Mouse (Mus musculus) forebrain, embryonic 14.5 days (tissue): Measurements from ENCODE around the gene Grik2. TPM values are rescaled to one million over a fixed set of nuclear protein-coding genes. Genes with fewer than 3 reads are reported as not detected.
A peak's percentile ranks its signal among the peaks of the same experiment; 100 is the strongest.
"Not testable (repeated sequence)": the region's sequence is repeated elsewhere in the genome, so short reads cannot be mapped to it uniquely, and the experiment has no call there.

Source experiments
- ATAC-seq: fragments of 200-750 bp; cut with Nextera tagmentation; 2 replicates; pipeline ENCODE4 v1.8.0; 2017; ENCODE audit warnings: mild to moderate bottlenecking, moderate library complexity
- DNase-seq: peaks from one replicate; pipeline ENCODE4 v3.0.0-alpha.2; 2015; ENCODE audit warnings: low spot score
- H3K27ac ChIP-seq: fragments of 300-500 bp; sonication (generic); 2 replicates; pipeline ENCODE4 v1.5.1; 2014; ENCODE audit warnings: low read depth, mild to moderate bottlenecking, control low read depth, low read length, moderate library complexity
- H3K27me3 ChIP-seq: fragments of 300-500 bp; sonication (generic); replicated peaks from 2 replicates; pipeline ENCODE4 v1.6.1; 2014; ENCODE audit warnings: low read length, control low read depth, mixed read lengths; ENCODE audit not compliant: control insufficient read depth, insufficient read depth
- H3K36me3 ChIP-seq: fragments of 300-500 bp; sonication (generic); 2 replicates; pipeline ENCODE4 v1.6.1; 2014; ENCODE audit warnings: low read length, control low read depth; ENCODE audit not compliant: control insufficient read depth, insufficient read depth
- H3K4me1 ChIP-seq: fragments of 300-500 bp; sonication (generic); 2 replicates; pipeline ENCODE4 v1.6.1; 2014; ENCODE audit warnings: antibody characterized with exemption, low read length, control low read depth; ENCODE audit not compliant: control insufficient read depth, insufficient read depth
- H3K4me2 ChIP-seq: fragments of 300-500 bp; sonication (generic); 2 replicates; pipeline ENCODE4 v1.6.1; 2014; ENCODE audit warnings: mild to moderate bottlenecking, control low read depth, low read length
- H3K4me3 ChIP-seq: fragments of 300-500 bp; sonication (generic); 2 replicates; pipeline ENCODE4 v1.5.1; 2014; ENCODE audit warnings: low read depth, low read length, control low read depth
- H3K9ac ChIP-seq: fragments of 300-500 bp; sonication (generic); 2 replicates; pipeline ENCODE4 v1.6.1; 2014; ENCODE audit warnings: mild to moderate bottlenecking, low read length, control low read depth, moderate library complexity
- H3K9me3 ChIP-seq: fragments of 300-500 bp; sonication (generic); replicated peaks from 2 replicates; pipeline ENCODE4 v1.6.1; 2016; ENCODE audit warnings: low read length, control low read depth, mixed read lengths; ENCODE audit not compliant: control insufficient read depth
- WGBS: fragments of 180-500 bp; shearing (Covaris S2); extraction: QIAGEN DNeasy Blood & Tissue Kit; methylation state at CpG from one replicate; pipeline ENCODE4 v1.1.7; 2014; 5-methylcytosine and 5-hydroxymethylcytosine counted together
- polyA plus RNA-seq: library from polyadenylated mRNA; unstranded; fragments of >200 nt; fragmentation: Nextera tagmentation; extraction: Ambion mirVana; gene quantifications from 2 replicates; pipeline ENCODE4 v1.2.1, GENCODE M21; 2014

The Grik2 gene
- polyA plus RNA-seq, 1 experiment from 2014 or later: 32.8 TPM

GRCm38 (mm10) chr10:49480085-49480749 is 308.3 kb downstream of the Grik2 start:
- no peak overlapping the region for H3K4me2 ChIP-seq
- H3K9me3 ChIP-seq: no peaks in the 10 kb centered on the region
- no peak for DNase-seq
- H3K4me3 ChIP-seq: no peak overlapping the region
- no peaks in the 10 kb centered on the region for H3K36me3 ChIP-seq
- H3K27ac ChIP-seq: no peak overlapping the region
- no peaks in the 10 kb centered on the region for H3K4me1 ChIP-seq
- WGBS: 88% methylated on average over 5 of the region's 5 CpGs
- no peak for ATAC-seq
- no peaks in the 10 kb centered on the region for H3K27me3 ChIP-seq
- H3K9ac ChIP-seq: no peak overlapping the region

DNA sequence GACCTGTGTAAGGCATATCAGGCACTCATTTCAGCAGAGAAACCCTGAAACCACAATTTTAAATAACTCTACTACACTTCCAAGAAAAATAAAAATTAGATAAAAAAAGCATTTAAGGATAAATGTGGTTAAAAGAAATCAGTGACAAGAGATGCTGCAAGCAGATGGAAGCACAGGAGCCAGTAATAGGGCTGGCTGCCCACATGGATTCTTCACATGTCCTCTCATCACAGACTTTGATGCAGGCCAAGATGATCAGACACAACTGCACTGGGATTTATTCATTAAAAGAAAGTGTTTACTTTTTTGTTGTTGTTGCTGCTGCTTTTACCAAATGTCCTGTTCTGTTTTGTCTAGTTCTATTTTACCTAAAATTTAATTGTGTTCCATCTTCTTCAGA is 315.0 kb downstream of the Grik2 start:
- H3K36me3 ChIP-seq: no peaks in the 10 kb centered on the region
- H3K27ac ChIP-seq: no peak overlapping the region
- no peak for ATAC-seq
- H3K27me3 ChIP-seq: no peaks in the 10 kb centered on the region
- H3K4me1 ChIP-seq: no peaks in the 10 kb centered on the region
- H3K4me3 ChIP-seq: no peak overlapping the region
- H3K4me2 ChIP-seq: no peak overlapping the region
- no peak for DNase-seq
- H3K9ac ChIP-seq: no peak overlapping the region
- no peaks in the 10 kb centered on the region for H3K9me3 ChIP-seq

DNA sequence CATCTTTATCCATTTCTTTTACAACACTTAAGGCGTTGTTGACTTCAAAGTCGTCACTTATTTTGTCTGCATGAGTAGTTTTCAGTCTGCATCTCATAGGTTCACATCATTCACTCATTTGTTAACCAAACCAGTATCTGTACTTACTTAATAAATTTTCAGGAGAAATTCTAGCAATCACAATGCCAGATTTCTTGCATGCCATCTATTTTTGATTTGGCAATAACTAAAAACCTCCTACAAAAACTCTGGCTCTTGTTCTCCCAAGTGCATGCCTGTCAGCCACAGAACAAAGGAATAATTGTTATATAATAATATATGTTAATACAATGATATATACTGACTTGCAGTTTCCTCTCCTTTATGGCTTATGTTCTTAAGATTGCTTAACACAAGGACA is 331.8 kb downstream of the Grik2 start:
- Histone ChIP-seq H3K9me3 (no peaks in the 10 kb centered on the region), H3K4me3 (no peak overlapping the region), H3K36me3 (no peaks in the 10 kb centered on the region), H3K4me2 (no peak overlapping the region), H3K27ac (no peak overlapping the region), H3K4me1 (no peaks in the 10 kb centered on the region), H3K9ac (no peak overlapping the region), H3K27me3 (no peaks in the 10 kb centered on the region)
- ATAC-seq (no peak), DNase-seq (no peak)
- 90% methylated on average over 2 of the region's 2 CpGs for WGBS

- H3K27ac ChIP-seq: no peak overlapping the region
- H3K9me3 ChIP-seq: no peaks in the 10 kb centered on the region
- H3K4me1 ChIP-seq: no peaks in the 10 kb centered on the region
- no peaks in the 10 kb centered on the region for H3K27me3 ChIP-seq
- DNase-seq (no peak), ATAC-seq (no peak)
- H3K9ac ChIP-seq: no peak overlapping the region
- no peaks in the 10 kb centered on the region for H3K36me3 ChIP-seq
- H3K4me3 ChIP-seq: no peak overlapping the region
- H3K4me2 ChIP-seq: no peak overlapping the region
These were observed 335.0 kb downstream of the Grik2 start for GRCm38 (mm10) chr10:49453535-49453934.

DNA sequence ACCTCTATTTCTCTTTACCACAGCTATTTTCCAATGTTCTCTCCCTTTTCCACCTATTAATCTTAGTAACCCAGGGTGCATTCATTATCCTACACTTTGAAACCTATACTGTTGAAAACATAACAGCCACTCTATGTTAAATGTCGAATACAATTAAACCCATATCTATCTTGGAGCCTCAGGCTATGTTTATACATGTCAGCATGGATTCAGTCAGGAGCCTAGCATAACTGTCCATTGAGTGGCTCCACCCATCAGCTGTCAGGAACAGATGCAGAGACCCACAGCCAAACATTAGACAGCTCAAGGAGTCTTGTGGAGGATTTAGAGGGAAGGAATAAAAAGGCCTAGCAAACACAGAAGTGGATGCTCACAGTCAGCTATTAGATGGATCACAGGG is 347.2 kb downstream of the Grik2 start:
- no peak overlapping the region for H3K4me3 ChIP-seq
- H3K4me2 ChIP-seq: no peak overlapping the region
- no peak overlapping the region for H3K9ac ChIP-seq
- H3K4me1 ChIP-seq: no peaks in the 10 kb centered on the region
- ATAC-seq (no peak), DNase-seq (no peak)
- H3K9me3 ChIP-seq: no peaks in the 10 kb centered on the region
- no peaks in the 10 kb centered on the region for H3K36me3 ChIP-seq
- no peaks in the 10 kb centered on the region for H3K27me3 ChIP-seq
- 85% methylated on average over 1 of the region's 1 CpGs for WGBS
- H3K27ac ChIP-seq: no peak overlapping the region

DNA sequence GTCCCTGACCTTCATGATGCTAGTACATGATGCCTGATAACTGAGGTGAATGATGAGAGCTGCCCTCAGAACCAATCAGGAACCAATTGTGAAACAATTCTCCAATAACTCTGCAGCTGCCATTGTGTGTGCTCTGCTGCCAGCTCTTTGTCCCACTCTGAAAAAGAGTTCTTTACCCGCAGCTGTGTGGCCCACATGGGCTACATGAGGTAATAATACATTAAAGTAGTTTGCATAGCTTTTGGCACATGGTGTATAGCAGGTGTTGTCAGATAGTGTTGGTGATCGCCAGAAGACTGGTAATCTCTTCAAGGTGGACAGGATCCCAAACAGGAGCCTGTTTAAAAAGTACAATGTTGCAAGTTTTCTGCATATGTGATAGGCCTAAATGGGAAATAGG is 351.5 kb downstream of the Grik2 start:
- no peaks in the 10 kb centered on the region for H3K27me3 ChIP-seq
- peak; percentile 43 for DNase-seq
- no peaks in the 10 kb centered on the region for H3K36me3 ChIP-seq
- peak; percentile 86 for ATAC-seq
- H3K4me3 ChIP-seq: no peak overlapping the region
- H3K4me1 ChIP-seq: no peaks in the 10 kb centered on the region
- no peak overlapping the region for H3K9ac ChIP-seq
- no peak overlapping the region for H3K4me2 ChIP-seq
- 24% methylated on average over 2 of the region's 2 CpGs for WGBS
- no peaks in the 10 kb centered on the region for H3K9me3 ChIP-seq
- no peak overlapping the region for H3K27ac ChIP-seq

DNA sequence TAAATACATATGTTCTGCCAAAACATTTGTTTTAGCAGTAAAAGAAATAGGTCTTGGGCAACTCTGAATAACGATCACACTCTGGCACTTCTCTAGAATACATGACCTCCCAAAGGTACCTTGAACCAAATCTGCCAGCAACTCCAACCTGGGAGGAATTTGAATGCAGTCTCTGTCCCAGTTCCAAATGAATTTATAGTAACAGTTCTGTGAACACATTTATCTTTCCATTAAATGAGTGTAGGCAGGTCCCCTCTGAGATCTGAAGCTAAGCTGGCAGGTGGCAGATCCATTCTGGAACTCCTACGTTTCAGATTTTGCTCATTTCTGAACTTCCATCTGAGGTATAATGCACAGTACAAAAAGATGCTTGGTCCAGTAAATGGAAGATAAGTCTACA is 352.3 kb downstream of the Grik2 start:
- H3K27me3 ChIP-seq: no peaks in the 10 kb centered on the region
- no peak overlapping the region for H3K4me2 ChIP-seq
- no peak overlapping the region for H3K4me3 ChIP-seq
- H3K4me1 ChIP-seq: no peaks in the 10 kb centered on the region
- ATAC-seq (no peak), DNase-seq (no peak)
- no peak overlapping the region for H3K27ac ChIP-seq
- H3K36me3 ChIP-seq: no peaks in the 10 kb centered on the region
- H3K9me3 ChIP-seq: no peaks in the 10 kb centered on the region
- 75% methylated on average over 2 of the region's 2 CpGs for WGBS
- no peak overlapping the region for H3K9ac ChIP-seq

DNA sequence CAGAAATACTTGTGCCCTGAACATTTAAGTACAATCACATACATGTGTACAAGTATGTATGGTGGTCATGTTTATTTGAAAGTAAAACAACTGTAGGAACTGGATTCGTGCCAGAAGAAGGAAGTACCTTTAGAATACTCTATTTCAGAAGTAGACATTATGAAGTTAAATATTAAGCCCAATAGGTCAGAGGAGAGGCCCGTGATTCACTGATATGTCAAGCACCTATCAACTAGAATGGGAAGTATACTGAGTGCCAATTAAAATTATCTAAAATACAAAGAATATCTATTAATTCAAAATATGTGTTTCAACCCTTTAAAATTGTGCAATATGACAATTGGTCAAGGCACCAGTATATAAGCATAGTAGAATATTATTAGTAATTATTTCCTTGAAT is 355.7 kb downstream of the Grik2 start:
- Histone ChIP-seq H3K27me3 (no peaks in the 10 kb centered on the region), H3K9ac (no peak overlapping the region), H3K9me3 (no peaks in the 10 kb centered on the region), H3K4me2 (no peak overlapping the region), H3K4me3 (no peak overlapping the region), H3K4me1 (no peaks in the 10 kb centered on the region), H3K36me3 (no peaks in the 10 kb centered on the region), H3K27ac (no peak overlapping the region)
- 90% methylated on average over 2 of the region's 2 CpGs for WGBS
- no peak for ATAC-seq
- no peak for DNase-seq

DNA sequence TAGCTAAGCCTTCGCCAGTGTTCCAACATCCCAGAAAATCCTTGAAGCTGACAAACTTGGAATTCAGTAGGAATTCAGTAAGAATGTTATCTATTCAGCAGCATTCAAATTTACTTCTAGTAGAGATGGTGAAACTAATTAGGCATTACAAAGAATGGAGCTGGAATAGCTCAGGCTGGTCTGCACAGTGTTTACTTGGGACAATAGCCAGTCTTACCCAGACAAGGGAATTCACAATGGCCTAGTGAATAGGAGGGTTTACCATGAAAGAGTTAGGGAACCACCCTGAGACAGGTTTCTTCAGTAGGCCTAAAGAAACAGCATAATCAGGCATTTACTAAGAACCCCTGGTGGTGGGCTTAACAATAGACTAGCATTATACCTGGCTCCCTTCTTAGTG is 371.4 kb downstream of the Grik2 start:
- not testable (repeated sequence) for H3K27ac ChIP-seq, H3K4me3 ChIP-seq, H3K4me1 ChIP-seq, H3K9ac ChIP-seq, H3K27me3 ChIP-seq, H3K36me3 ChIP-seq, H3K4me2 ChIP-seq, ATAC-seq, H3K9me3 ChIP-seq, DNase-seq
- WGBS: 53% methylated on average over 1 of the region's 1 CpGs
